Mouse (Mus musculus): ENCODE results near the gene Vamp4. TPM values are rescaled to one million over a fixed set of nuclear protein-coding genes. Genes with fewer than 3 reads are reported as not detected.

Vamp4 gene
- polyA plus RNA-seq, 1 experiment from 2014 or later = 52.5 TPM

- Histone ChIP-seq H3K4me1 (replicated peaks) (peaks cover 9% of the 10 kb centered on the region), H3K9me3 (no peaks in the 10 kb centered on the region), H3K27ac (no peak overlapping the region), H3K4me3 (no peak overlapping the region), H3K27me3 (ENCODE audit: insufficient read depth, poor library complexity, severe bottlenecking) (no peaks in the 10 kb centered on the region), H3K36me3 (no peaks in the 10 kb centered on the region)
- 90% methylated on average over 9 of the region's 9 CpGs for WGBS
- DNase-seq (ENCODE audit: low spot score) = no peak
Observed at GRCm38 (mm10) chr1:162552956-162553355, 17.4 kb upstream of the Vamp4 start.

GRCm38 (mm10) chr1:162554193-162554592 lies 16.1 kb upstream of the Vamp4 start:
- Histone ChIP-seq H3K4me1 (replicated peaks) (no peaks in the 10 kb centered on the region; the same call in 1 of the 2 replicates), H3K4me3 (no peak overlapping the region), H3K9me3 (no peaks in the 10 kb centered on the region), H3K27me3 (ENCODE audit: insufficient read depth, poor library complexity, severe bottlenecking) (no peaks in the 10 kb centered on the region), H3K36me3 (no peaks in the 10 kb centered on the region), H3K27ac (no peak overlapping the region)
- no peak for DNase-seq (ENCODE audit: low spot score)
- WGBS = 92% methylated on average over 3 of the region's 3 CpGs

- 89% methylated on average over 1 of the region's 1 CpGs for WGBS
Observed at GRCm38 (mm10) chr1:162563236-162563635, 7.1 kb upstream of the Vamp4 start.

GRCm38 (mm10) chr1:162564992-162565391 lies 5.3 kb upstream of the Vamp4 start:
- no peaks in the 10 kb centered on the region for H3K27me3 ChIP-seq (ENCODE audit: insufficient read depth, poor library complexity, severe bottlenecking)
- no peak overlapping the region for H3K27ac ChIP-seq
- no peaks in the 10 kb centered on the region for H3K9me3 ChIP-seq
- H3K36me3 ChIP-seq = no peaks in the 10 kb centered on the region
- DNase-seq (ENCODE audit: low spot score) = no peak
- WGBS = 53% methylated on average over 3 of the region's 3 CpGs
- no peak overlapping the region for H3K4me3 ChIP-seq
- peaks cover 20% of the 10 kb centered on the region for H3K4me1 ChIP-seq (replicated peaks)

More at GRCm38 (mm10) chr1:162563236-162563635, 7.1 kb upstream of the Vamp4 start:
- H3K36me3 ChIP-seq = no peaks in the 10 kb centered on the region
- H3K27ac ChIP-seq = no peak overlapping the region
- no peaks in the 10 kb centered on the region for H3K27me3 ChIP-seq (ENCODE audit: insufficient read depth, poor library complexity, severe bottlenecking)
- H3K4me3 ChIP-seq = no peak overlapping the region
- no peak for DNase-seq (ENCODE audit: low spot score)
- H3K9me3 ChIP-seq = no peaks in the 10 kb centered on the region
- H3K4me1 ChIP-seq (replicated peaks) = peaks cover 13% of the 10 kb centered on the region

- peak overlapping the region; percentile 53; the same call in 1 of the 2 replicates for H3K27ac ChIP-seq
- H3K27me3 ChIP-seq (ENCODE audit: insufficient read depth, poor library complexity, severe bottlenecking) = no peaks in the 10 kb centered on the region
- peak; percentile 22 for DNase-seq (ENCODE audit: low spot score)
- no peaks in the 10 kb centered on the region for H3K36me3 ChIP-seq
- peaks cover 31% of the 10 kb centered on the region for H3K4me1 ChIP-seq (replicated peaks)
- 38% methylated on average over 3 of the region's 3 CpGs for WGBS
- H3K9me3 ChIP-seq = no peaks in the 10 kb centered on the region
- H3K4me3 ChIP-seq = no peak overlapping the region
Observed at GRCm38 (mm10) chr1:162567351-162567750, 3.0 kb upstream of the Vamp4 start.

- H3K4me1 ChIP-seq (replicated peaks) = peaks cover 27% of the 10 kb centered on the region
- DNase-seq (ENCODE audit: low spot score) = no peak
- peaks cover 4% of the 10 kb centered on the region; the same call in 1 of the 2 replicates for H3K9me3 ChIP-seq
- under 1% methylated on average over 46 of the region's 46 CpGs for WGBS
- H3K4me3 ChIP-seq = peak overlapping the region; percentile 95
- H3K36me3 ChIP-seq = peaks cover 20% of the 10 kb centered on the region
- H3K27me3 ChIP-seq (ENCODE audit: insufficient read depth, poor library complexity, severe bottlenecking) = no peaks in the 10 kb centered on the region
- peak overlapping the region; percentile 97 for H3K27ac ChIP-seq
Observed at GRCm38 (mm10) chr1:162570931-162571601, 751 bp downstream of the Vamp4 start.

- peaks cover 11% of the 10 kb centered on the region; the same call in 1 of the 2 replicates for H3K4me1 ChIP-seq (replicated peaks)
- WGBS = 95% methylated on average over 3 of the region's 3 CpGs
- no peak overlapping the region for H3K4me3 ChIP-seq
- no peak overlapping the region for H3K27ac ChIP-seq
- peaks cover 45% of the 10 kb centered on the region for H3K36me3 ChIP-seq
- no peaks in the 10 kb centered on the region for H3K27me3 ChIP-seq (ENCODE audit: insufficient read depth, poor library complexity, severe bottlenecking)
- DNase-seq (ENCODE audit: low spot score) = no peak
- H3K9me3 ChIP-seq = peaks cover 4% of the 10 kb centered on the region; the same call in 1 of the 2 replicates
Observed at GRCm38 (mm10) chr1:162575098-162575497, 4.8 kb downstream of the Vamp4 start.

- H3K4me1 ChIP-seq (replicated peaks) = no peaks in the 10 kb centered on the region
- H3K27me3 ChIP-seq (ENCODE audit: insufficient read depth, poor library complexity, severe bottlenecking) = no peaks in the 10 kb centered on the region
- DNase-seq (ENCODE audit: low spot score) = no peak
- H3K4me3 ChIP-seq = no peak overlapping the region
- H3K36me3 ChIP-seq = peaks cover 44% of the 10 kb centered on the region
- 87% methylated on average over 2 of the region's 2 CpGs for WGBS
- H3K9me3 ChIP-seq = no peaks in the 10 kb centered on the region
- H3K27ac ChIP-seq = no peak overlapping the region
Observed at GRCm38 (mm10) chr1:162582884-162583283, 12.6 kb downstream of the Vamp4 start.

- DNase-seq (ENCODE audit: low spot score) = no peak
- Histone ChIP-seq H3K27ac (no peak overlapping the region), H3K9me3 (no peaks in the 10 kb centered on the region), H3K27me3 (ENCODE audit: insufficient read depth, poor library complexity, severe bottlenecking) (no peaks in the 10 kb centered on the region), H3K4me1 (replicated peaks) (peaks cover 12% of the 10 kb centered on the region), H3K4me3 (no peak overlapping the region), H3K36me3 (peaks cover 25% of the 10 kb centered on the region)
- WGBS = 85% methylated on average over 4 of the region's 4 CpGs
Observed at GRCm38 (mm10) chr1:162586282-162586681, 16.0 kb downstream of the Vamp4 start.

- Histone ChIP-seq H3K36me3 (peaks cover 19% of the 10 kb centered on the region), H3K4me1 (replicated peaks) (peaks cover 12% of the 10 kb centered on the region), H3K9me3 (no peaks in the 10 kb centered on the region), H3K27me3 (ENCODE audit: insufficient read depth, poor library complexity, severe bottlenecking) (no peaks in the 10 kb centered on the region), H3K4me3 (no peak overlapping the region), H3K27ac (peak overlapping the region; percentile 78)
- no peak for DNase-seq (ENCODE audit: low spot score)
- 91% methylated on average over 3 of the region's 3 CpGs for WGBS
Observed at GRCm38 (mm10) chr1:162588606-162589005, 18.3 kb downstream of the Vamp4 start.

GRCm38 (mm10) chr1:162589443-162589842 lies 19.1 kb downstream of the Vamp4 start:
- peaks cover 12% of the 10 kb centered on the region for H3K4me1 ChIP-seq (replicated peaks)
- WGBS = 9% methylated on average over 9 of the region's 9 CpGs
- DNase-seq (ENCODE audit: low spot score) = peak; percentile 70
- no peaks in the 10 kb centered on the region for H3K9me3 ChIP-seq
- H3K36me3 ChIP-seq = peaks cover 12% of the 10 kb centered on the region
- H3K4me3 ChIP-seq = no peak overlapping the region
- peak overlapping the region; percentile 78 for H3K27ac ChIP-seq
- no peaks in the 10 kb centered on the region for H3K27me3 ChIP-seq (ENCODE audit: insufficient read depth, poor library complexity, severe bottlenecking)

- Histone ChIP-seq H3K36me3 (peaks cover 9% of the 10 kb centered on the region; the same call in 1 of the 2 replicates), H3K9me3 (no peaks in the 10 kb centered on the region), H3K27me3 (ENCODE audit: insufficient read depth, poor library complexity, severe bottlenecking) (no peaks in the 10 kb centered on the region), H3K4me3 (no peak overlapping the region), H3K27ac (no peak overlapping the region), H3K4me1 (replicated peaks) (peaks cover 12% of the 10 kb centered on the region)
- 78% methylated on average over 8 of the region's 8 CpGs for WGBS
- DNase-seq (ENCODE audit: low spot score) = no peak
Observed at GRCm38 (mm10) chr1:162590415-162590997, 20.2 kb downstream of the Vamp4 start.

GRCm38 (mm10) chr1:162597379-162598102 lies 27.2 kb downstream of the Vamp4 start:
- 83% methylated on average over 3 of the region's 3 CpGs for WGBS
- DNase-seq (ENCODE audit: low spot score) = no peak
- H3K9me3 ChIP-seq = no peaks in the 10 kb centered on the region
- peaks cover 29% of the 10 kb centered on the region for H3K36me3 ChIP-seq
- H3K27me3 ChIP-seq (ENCODE audit: insufficient read depth, poor library complexity, severe bottlenecking) = no peaks in the 10 kb centered on the region
- no peaks in the 10 kb centered on the region for H3K4me1 ChIP-seq (replicated peaks)
- H3K4me3 ChIP-seq = no peak overlapping the region
- H3K27ac ChIP-seq = no peak overlapping the region

Data from hindbrain, embryonic 10.5 days (tissue).